Mouse (Mus musculus): ENCODE data around the gene Oaz3. TPM values are rescaled to one million over a fixed set of nuclear protein-coding genes. Genes with fewer than 3 reads are reported as not detected.

Gene Oaz3
- not detected for total RNA-seq (2021)
- long read RNA-seq, experiment 1, result 0 reads
- long read RNA-seq, experiment 2, result 0 reads

DNA sequence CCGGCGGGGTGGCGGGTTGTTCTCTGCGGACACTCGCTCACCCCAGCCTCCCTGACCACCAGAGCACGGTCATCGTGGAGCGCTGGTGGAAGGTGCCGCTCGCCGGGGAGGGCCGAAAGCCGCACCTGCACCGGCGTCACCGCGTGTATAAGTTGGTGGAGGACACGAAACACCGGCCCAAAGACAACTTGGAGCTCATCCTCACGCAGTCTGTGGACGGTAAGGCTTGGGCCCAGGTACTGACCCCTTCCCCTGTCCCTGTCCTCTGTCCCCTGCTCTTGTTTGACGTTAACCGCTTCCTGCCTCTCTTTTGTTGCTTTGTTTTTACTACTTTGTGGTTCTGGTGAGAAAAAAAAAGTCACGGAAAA is at the start of gene Oaz3:
TSS of gene Oaz3 (minus strand) at position 319 of the 368 bp plus-strand sequence.
- no peak for DNase-seq (ENCODE audit: low spot score in 2 of 2)

DNA sequence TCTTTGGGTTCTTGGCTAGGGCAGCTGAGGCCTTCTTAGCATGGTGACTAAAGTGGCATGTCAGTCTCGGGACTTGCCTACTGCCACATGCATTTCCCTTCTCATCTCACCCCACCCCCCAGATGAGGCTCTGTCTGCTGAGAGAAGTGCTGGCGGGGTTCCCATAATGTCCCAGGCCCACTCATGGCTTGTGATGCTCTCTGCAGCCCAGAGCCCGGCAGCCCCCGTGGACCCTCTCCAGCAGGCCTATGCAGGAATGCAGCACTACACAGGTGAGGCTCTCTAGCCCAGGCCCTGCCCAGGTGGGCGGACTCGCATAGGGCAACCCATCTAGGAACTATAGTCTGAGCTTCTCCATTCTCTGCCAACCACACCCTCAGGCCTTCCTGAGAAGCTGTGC is 43.9 kb upstream of the Oaz3 start:
- DNase-seq (ENCODE audit: low spot score in 2 of 2), result peak in 1 of 2 experiments; percentile 41

DNA sequence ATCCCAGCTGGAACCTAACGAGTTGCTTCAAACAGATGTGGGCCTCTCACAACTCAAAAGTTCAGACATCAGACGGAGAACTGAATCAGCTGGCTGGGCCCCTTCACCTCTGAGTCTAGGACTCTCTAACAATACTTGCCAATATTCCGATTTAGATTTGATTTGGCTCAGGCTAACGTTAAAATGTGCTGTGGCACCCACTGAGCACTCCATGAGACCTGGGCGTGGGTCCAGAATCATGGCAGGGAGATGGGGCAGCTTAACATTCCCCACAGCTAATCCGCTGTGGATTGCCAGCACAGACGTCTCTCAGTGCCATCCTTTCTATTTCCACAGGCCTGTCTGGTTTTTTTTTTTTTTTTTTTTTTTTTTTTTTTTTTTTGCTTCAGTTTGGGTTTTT is 42.2 kb upstream of the Oaz3 start:
- DNase-seq (ENCODE audit: low spot score in 2 of 2), result no peak

DNA sequence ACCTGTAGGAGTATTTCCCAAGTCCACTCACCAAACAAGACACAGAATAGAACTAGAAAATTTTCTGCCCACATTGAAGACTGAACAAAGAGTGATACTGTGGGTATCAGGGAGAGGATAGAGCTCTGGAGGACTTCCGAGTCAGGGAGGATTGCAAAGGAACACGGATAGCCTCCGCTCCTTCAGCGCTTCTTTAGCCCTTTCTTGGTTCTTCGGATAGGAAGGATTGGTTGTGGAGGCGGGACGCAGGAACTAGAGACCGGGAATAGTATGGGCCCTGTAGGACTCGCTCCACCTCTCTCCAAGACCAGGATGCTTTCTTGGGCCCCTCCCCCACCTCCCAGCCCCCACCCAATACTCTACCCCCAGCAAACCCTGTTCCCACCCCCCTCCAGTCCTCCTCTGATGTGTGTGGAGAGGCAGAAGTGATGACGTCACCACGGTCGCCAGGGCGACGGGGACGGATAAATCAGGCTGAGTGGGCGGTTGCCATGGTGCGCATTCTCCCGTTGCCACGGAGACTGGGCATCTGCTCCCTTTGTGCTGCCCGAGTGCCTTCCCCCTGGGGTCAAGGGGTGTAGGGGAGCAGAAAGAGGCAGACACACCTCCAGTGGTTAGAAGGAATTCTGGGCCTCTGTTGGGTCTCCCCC is 40.2 kb upstream of the Oaz3 start:
- DNase-seq (ENCODE audit: low spot score in 2 of 2), result peak; percentile 94 to 97

DNA sequence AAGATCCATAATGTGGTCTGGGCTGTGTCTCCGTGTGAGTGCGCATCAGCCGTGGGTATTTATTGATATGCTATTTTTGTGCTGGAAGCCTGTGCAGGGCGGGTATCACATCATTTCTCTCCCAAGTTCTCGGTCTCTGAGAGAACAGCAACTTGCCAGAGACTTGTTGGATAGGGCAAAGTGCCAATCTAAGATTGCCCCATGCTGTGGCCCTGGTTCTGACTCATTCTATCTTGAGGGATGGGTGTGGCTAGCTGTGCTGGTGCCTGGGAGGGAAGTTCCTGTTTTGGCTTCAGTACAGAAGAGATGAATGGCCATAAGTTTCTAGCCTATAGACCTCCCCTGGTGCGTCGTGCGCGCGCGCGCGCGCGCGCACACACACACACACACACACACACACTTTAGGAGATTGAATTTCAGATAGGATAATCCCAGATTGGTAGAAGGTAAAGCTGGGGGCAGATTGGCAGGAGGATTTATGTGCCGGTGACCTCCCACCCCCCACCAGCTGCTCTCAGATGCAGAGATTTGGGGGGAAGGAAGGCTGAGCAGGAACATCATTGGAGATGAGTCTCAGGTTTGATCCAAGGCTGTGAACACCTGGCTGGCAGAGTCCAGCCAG is 39.2 kb upstream of the Oaz3 start:
- DNase-seq (ENCODE audit: low spot score in 2 of 2), result no peak

DNA sequence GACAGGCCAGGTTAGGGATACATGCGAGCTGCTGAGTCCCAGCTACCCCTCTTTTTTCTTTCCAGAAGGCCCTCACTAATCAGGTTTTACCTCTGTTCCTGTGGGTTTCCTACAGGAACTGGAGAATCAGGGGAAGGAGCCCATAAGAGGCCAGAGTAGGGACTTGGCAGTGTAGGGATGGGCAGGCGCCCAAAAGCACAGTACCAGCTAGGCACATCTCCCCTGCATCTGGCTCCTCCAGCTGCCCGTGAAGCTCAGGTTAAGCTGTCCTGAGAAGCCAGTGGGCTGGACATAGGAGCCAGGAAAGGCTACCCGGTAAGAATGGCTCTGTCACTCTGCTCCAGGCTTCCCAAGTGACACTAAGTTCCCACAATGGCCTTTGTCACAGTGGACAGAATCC is 37.7 kb upstream of the Oaz3 start:
- no peak for DNase-seq (ENCODE audit: low spot score in 2 of 2)

DNA sequence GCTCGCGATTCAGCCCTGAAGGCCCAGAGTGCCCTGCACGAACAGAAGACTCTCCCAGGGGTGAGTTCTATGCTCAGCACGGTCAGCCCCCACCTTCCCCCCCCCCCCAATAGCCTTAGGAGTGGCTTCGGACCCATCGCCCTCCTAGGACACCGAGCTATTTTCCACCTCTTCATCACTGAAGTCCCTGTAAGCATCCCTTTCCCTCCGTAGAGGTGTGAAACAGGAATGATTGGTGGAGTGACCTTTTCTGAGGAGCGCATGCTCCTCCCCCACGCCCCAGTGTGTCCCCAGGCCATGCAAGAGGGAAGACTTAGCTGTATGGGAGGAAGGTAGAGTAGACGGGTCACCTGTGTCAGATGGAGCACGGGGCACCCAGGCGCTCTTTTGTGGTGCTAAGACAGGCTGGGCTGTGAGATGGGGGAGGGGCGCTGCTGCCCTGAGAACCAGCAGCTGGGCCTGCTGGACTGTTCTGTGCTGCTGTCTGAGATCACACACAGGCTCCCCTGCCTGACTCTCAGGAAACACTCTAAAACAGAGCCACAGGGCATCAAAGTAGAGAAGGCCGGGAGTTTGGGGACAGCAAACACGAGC is 36.7 kb upstream of the Oaz3 start, which contains the start of gene Riiad1:
TSS of gene Riiad1 (minus strand) at position 51 of the 594 bp plus-strand sequence.
- peak in 1 of 2 experiments; percentile 39 for DNase-seq (ENCODE audit: low spot score in 2 of 2)

DNA sequence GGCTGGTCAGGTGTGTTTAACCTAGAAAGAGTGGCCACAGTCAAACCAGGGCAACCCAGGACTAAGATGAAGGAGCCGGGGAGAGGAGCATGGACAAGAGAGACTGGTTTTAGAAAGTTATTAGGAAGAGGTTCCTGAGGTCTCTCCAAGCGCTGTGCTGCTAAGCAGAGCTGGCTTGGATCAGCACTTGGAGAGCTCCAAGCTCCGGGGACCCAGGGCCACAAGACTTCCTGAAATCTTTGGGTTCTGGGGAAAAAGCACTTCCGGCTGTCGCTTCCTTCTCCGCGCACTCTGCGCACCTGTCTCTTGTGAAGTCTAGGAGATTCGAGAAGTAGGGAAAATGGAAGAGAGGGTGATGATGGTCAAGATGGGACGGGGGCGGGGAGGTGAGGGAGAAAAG is 35.8 kb upstream of the Oaz3 start:
- no peak for DNase-seq (ENCODE audit: low spot score in 2 of 2)

DNA sequence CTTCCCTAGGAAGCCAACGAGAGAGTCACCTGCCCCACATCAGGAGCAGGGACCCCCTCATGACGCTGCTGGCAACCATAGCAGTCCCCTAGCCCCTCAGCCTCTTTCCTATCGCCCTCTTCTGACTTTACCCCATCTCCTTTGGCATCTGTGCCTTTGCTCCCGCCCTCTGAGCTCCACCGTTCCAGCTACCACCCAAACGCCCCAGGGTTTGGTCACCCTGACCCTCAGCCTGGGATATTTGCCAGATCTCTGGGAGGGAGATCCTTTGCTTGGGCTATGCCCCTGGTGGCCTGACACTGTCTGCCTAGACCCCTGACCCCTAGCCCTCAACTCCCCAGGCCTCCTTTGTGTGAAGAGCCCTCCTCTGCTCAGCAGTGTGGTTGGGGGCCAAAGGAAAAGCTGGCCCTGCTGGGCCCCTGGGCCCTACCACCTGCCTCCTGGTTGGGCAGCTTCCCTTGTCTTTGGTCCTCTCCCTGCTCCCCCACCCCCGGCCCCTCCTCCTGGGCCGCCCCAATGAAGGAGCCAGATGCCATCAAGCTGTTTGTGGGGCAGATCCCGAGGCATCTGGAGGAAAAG is 35.0 kb upstream of the Oaz3 start:
- no peak for DNase-seq (ENCODE audit: low spot score in 2 of 2)

DNA sequence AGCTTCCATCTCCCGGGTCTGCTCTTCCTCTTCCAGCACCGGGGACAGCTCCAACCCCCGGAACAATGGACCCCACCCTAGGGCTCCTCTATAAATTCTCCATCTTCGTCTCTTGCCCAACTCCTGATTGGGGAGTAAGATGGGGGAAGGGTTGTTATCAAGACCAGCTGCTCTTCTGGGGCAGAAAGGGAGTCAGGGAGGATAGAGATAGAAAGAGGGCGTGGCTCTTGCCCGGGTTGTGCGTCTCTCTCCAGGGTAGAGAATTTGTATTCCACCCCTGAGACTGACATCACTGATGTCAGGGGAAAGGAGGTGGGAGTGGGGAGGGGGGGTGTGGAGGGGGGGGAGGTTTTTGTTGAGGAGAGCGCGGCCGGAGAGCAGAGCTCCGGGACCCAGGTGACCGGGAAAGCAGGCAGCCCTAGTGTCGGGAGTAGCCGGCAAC is 34.3 kb upstream of the Oaz3 start, which contains the start of gene Celf3:
TSS of gene Celf3 (plus strand) at position 315 of the 442 bp plus-strand sequence.
- DNase-seq (ENCODE audit: low spot score in 2 of 2), result peak; percentile 72 to 78

DNA sequence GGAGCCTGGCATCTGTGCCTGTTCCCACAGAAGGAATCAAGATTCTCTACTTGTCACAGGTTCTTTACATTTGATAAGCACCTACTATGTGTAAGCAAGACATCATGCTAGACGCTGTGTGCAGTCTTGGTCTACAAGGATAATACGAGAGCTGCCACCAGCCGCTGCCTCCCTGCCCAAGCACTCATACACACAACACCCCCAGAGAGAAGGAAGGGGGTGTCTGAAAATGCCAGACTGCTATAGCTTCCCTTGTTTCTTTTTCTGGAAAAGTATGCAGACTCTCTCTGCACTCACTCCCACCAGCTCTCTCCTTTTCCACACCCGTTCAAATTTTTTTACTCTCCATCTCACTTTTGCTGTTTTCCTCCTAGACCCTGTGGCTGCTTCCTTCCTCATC is 33.7 kb upstream of the Oaz3 start:
- DNase-seq (ENCODE audit: low spot score in 2 of 2), result peak in 1 of 2 experiments; percentile 54

DNA sequence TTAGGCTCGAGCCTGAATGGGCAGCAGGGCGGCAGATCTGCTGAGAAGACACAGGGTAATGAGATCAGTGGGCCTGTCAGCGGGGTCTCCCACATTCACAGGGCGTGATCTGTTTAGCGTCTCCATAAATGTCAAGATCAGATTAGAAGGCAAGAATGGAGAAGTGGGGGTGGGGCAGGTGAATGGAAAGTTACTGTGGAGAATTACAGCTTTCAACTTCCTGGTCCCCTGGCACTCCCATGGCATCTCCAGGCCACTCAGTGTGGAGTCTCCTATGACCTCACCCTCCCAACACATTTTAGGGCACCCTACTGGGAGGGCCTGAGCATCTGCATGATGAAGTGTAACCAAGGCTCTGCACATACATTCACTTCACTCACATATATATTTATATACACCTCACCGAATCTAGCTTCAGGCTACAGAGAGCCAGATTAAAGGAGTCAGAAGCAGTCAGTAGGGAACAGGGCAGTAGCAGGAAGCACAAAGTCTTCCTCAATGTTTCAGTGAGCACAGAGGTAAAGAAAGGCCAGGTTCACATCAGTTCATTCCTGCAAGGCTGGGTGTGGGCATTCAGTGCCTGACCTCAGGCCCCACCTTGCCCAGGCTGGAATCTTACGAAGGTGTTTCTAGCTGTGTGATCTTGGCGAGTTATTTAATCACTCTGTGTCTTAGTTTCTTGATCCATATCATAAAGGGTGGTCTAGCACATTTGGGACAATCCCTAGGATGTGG is 32.8 kb upstream of the Oaz3 start:
- no peak for DNase-seq (ENCODE audit: low spot score in 2 of 2)

DNA sequence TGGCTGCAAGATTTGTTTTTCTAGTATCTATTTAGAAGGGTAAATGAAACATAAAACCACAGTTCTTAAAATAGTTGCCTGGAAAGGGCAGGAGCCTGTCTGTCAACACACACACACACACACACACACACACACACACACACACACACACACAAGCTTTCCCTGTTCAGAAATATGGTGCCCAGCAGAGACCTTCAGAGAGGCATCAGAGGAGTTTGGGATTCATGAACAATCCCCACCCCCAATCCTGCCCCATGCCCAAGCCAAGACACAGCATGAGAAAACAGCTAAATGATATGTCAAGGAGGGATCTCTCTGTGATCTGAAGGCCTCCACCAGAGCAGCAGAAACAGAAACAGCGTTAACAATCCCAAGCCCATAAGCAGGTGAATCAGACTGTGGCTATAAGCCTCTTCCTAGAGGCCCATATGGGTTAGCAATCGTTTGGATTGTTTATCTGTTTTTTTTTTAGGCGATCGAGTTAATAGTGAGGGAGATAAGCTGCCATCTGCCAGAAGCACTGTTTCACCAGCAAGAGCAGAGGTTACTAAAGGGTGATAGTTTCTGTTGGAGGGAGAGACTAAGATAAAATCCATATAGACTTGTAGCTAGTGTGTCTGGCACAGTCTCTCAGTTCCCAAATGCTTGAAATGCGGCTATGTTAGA is 30.0 kb upstream of the Oaz3 start:
- no peak for DNase-seq (ENCODE audit: low spot score in 2 of 2)

DNA sequence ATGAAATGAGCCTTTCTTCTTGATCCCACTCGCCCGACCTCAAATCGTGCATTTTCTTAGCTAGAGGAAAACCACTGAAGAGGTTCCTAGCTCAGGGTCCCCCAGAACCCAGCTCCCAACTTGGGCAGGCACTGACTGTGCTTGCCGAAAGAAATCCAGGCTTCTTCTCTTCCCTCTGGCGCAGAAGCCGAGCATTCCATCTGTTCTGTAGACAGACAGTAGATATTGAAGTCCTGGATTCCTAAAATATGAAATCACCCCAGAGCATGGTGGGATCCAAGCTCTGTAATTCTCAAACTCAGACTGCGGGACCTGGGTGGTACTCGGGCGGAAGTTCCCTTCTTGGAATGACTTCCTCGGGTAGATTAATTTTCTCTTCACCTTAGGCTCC is 29.4 kb upstream of the Oaz3 start:
- no peak for DNase-seq (ENCODE audit: low spot score in 2 of 2)

DNA sequence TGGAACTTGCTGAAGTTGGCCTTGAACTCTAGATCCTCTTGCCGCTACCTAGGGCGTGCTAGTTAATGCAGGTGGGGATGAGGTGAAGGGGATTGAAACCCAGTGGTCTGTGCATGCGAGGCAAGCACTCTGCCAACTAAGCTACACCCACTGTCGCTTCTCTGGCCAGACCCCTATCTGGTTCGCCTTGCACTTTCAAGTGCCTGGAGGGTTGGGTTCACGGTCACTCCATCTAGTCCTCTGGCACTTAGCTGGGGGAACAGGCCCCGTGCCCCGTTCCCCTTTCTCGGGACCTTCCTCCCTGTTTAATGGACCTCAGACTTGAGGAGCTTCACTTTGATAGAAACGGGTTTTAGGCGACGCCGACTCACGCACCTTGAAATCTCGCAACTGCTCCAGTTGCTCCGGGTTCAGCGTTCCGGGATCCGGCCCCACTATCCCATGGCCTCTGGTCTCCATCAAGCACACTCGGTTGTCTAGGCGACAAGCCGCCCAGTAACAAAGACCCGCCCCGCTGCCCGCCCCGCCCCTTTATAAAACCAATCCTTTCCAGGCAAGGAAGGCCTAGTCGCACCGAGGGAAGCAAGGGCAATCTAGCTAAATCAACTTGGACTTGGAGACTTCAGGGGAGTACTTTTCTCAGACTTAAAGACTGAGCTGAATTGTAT is 28.9 kb upstream of the Oaz3 start:
- DNase-seq (ENCODE audit: low spot score in 2 of 2), result peak in 1 of 2 experiments; percentile 31

DNA sequence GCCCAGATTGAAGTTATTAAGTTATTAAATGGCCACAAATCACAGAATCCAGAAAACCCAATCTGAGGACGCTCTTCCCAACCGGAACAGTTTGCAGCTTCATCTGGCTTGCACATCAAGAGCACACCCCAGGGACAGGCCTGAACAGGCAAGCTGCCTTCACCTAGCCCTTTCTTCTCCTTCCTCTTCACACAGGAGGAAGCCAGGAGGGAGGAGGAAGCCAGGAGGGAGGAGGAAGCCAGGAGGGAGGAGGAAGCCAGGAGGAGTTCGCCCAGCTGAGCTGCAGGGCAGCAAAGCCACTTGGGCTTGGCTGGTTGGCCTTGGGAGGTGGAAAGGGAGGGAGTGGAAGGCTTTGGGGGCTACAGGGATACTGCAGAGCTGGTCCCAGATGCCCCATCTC is 25.2 kb upstream of the Oaz3 start:
- no peak for DNase-seq (ENCODE audit: low spot score in 2 of 2)

DNA sequence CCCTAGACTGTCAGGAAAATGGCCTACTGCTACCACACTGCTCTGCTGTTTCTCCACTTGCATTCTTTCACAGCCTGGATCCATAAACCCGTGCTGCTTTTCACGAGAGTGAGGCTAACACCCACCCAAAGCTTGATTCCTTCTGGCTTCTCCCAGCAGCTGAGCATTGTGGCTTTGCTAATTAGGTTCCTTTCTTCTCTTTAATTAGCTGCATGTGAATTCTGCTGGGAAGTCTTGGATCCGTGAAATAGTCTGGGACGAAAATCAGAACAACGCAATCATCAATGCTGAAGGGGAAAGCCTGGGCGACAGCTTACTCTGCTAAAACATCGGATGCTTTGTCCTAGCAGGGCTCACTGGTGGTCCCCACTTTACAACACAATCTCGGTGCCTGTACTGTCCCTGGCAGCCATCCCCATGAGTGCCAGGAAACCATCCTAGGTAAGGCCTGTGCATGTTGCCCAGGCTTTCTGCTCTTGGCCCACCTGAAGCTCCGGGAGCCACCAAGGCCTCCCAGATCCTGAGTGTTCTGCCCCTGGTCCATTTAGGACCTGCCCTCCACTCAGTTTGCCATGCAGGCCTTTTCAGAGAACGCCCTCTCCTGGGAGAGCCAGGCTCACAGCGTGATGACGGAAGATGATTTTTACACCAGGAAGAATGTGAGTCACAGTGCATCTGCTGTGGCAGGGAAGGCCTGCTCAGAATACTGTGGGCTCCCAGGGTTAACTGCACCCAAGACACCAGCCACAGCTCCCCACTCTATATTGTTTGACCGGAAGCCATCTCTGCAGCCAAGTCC is 22.1 kb upstream of the Oaz3 start:
- peak in 1 of 2 experiments; percentile 72 for DNase-seq (ENCODE audit: low spot score in 2 of 2)

DNA sequence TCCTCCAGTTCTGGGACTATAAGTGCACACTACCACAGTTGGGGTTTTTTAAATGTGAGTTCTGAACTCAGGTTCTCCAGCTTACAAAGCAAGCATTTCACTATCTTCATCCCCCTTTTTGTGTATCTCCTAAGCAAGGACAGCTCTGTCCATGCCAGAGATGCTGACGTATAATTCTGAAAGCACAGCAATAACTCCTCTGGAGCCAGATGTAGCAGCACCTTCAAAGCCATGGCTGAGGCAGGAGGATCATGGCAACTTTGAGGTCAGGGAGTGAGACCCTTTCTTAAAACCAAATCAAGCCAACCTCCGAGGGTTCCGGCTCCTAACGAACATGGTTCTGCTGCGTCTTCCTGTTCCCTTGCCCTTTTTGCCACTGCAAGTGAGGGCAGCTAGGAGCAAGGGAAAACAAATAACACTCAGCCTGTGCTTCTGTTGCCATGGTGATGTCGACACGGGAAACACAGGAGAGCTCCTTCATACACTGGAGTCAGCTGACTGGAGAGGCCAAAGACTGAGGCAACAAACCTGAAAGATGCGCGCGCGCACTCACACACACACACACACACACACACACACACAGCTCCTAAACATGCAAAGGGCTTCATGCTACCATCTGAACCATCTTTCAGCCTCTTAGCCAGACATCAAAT is 20.3 kb upstream of the Oaz3 start:
- DNase-seq (ENCODE audit: low spot score in 2 of 2), result no peak

DNA sequence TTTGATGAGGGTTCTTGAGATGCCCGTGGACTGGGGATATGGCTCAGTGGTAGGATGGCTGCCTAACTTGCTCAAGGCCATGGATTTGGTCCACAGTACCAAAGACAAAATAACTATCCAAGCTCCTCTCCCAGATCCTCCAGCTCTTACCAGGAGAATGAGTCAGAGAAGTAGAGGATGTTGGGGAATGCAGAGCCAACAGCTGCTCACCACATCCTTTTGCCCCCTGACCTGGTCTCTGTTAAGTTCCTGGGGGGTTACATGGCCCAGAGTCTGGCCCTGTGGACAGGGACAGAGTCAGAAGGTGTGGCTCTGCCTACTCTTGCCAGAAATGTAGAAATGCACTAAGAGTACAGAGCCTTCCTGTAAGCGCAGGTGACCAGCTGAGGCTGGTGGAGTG is 16.1 kb upstream of the Oaz3 start:
- no peak for DNase-seq (ENCODE audit: low spot score in 2 of 2)
